In the genomic region with DNA sequence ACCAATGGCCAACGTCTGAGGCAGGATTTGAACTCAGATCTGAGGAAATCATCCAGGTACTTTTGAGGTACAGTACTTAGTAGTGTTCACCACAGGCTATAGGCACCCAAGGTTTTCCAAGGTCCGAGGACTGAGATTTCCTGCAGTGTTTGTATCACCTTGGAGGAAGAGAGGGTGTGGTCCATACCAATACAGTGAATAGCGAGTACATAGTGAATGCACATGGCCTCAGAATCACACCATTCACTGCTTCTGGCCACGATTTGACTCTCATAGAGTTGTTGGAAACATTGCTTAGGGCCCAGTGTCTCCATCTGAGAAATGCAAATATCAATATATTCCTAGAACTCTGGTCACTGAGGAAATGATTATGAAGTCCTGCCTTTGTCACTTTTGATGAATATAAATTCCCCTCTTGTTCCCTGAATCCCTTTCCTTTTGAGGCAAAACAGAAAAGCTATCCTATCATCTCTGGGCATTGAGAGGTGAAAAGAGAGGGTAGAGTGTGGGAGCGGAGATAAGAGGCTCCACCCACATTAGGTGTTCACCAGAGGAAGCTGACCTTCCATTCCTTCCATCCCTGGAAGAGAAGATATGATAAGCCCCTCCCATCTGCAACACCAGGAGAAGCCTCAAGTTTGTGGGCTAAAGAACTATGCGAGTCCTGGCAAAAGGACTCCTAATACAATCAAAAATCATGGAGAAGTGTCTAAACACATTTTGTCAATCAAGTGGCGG, we compare ENCODE assay signal across 19 mouse cellular contexts.
DNase-seq lines count a peak whose midpoint lies in the region; ATAC-seq lines count a peak whose summit lies in the region.
"Had no signal": no experiment of that assay in that cellular context is flagged by ENCODE, and none has a peak within 500 bp of the region (broad histone marks: within the 10 kb centered on the region; RNA-seq: fewer than 3 reads in every experiment).

No protein-coding gene starts in this region.

- no peak overlapping the region for H3K27ac ChIP-seq in heart, embryonic 12.5 days (ENCODE audit: poor library complexity, severe bottlenecking)
- H3K27ac ChIP-seq: embryonic facial prominence, embryonic 10.5 days; hindbrain, embryonic 14.5 days; lung, embryonic 15.5 days had no signal

- DNase-seq in heart, adult 11 months: no peak
- peak; percentile 22 for DNase-seq in R1 (ENCODE audit: low read depth, low spot score)
- peak; percentile 77 for DNase-seq in liver
- no peak for DNase-seq in adrenal gland, adult 8-10 months
- no peak for DNase-seq in spleen, postnatal 4 days (ENCODE audit: low spot score in 2 of 2)
- DNase-seq: cerebellum, adult 11-12 months; kidney, adult 11 months; kidney, postnatal 10 days; right cerebral cortex, adult 18-20 months; spleen, adult 18-20 months; thymus, postnatal 36 days had no signal

- WGBS in heart, embryonic 12.5 days: 65% methylated on average over 7 of the region's 7 CpGs

- ATAC-seq in heart, embryonic 12.5 days (ENCODE audit: insufficient number of reproducible peaks, low FRiP score): peak; percentile 85
- ATAC-seq in megakaryocyte progenitor cell, adult 5-6 weeks (replicated peaks; ENCODE audit: poor library complexity): peak; percentile 47
- ATAC-seq: activated CD4-positive, CD25-positive, alpha-beta regulatory T cell, adult 4 months; forebrain, embryonic 16.5 days had no signal

- H3K4me3 ChIP-seq in heart, embryonic 12.5 days: no peak overlapping the region
- H3K4me3 ChIP-seq: embryonic facial prominence, embryonic 10.5 days; lung, embryonic 15.5 days had no signal

- H3K9me3 ChIP-seq in heart, embryonic 12.5 days (replicated peaks): no peaks in the 10 kb centered on the region
- H3K9me3 ChIP-seq: embryonic facial prominence, embryonic 10.5 days; lung, embryonic 15.5 days had no signal

- no peak overlapping the region for H3K4me2 ChIP-seq in heart, embryonic 12.5 days
- H3K4me2 ChIP-seq: hindbrain, embryonic 14.5 days; lung, embryonic 15.5 days had no signal

- H3K36me3 ChIP-seq in heart, embryonic 12.5 days: 0 out of 2 replicates have a peak, but pooled peaks cover 4% of the 10 kb centered on the region
- H3K36me3 ChIP-seq: lung, embryonic 15.5 days had no signal

- no peaks in the 10 kb centered on the region for H3K27me3 ChIP-seq in heart, embryonic 12.5 days (replicated peaks)
- H3K27me3 ChIP-seq: CH12.LX; lung, embryonic 15.5 days had no signal

- H3K4me1 ChIP-seq in heart, embryonic 12.5 days (replicated peaks): peaks cover 55% of the 10 kb centered on the region

- H3K9ac ChIP-seq in heart, embryonic 12.5 days: no peak overlapping the region
- H3K9ac ChIP-seq: hindbrain, embryonic 14.5 days; lung, embryonic 15.5 days had no signal

Comparison
In these comparisons a context has a peak if more than half of its experiments do, and no peak if none do; other contexts are left out.
1. DNase-seq: peak in R1 (single experiment) and liver (single experiment); none in heart, adult 11 months (single experiment), adrenal gland, adult 8-10 months (single experiment) and spleen, postnatal 4 days (0 of 2).